In genomic region chr11:70699051-70699450, GRCm38 (mm10) we compare ENCODE assay signal across 19 mouse cellular contexts. TPM values are rescaled to one million over a fixed set of nuclear protein-coding genes. Genes with fewer than 3 reads are reported as not detected.
DNase-seq lines count a peak whose midpoint lies in the region; ATAC-seq and TF ChIP-seq lines count a peak whose summit lies in the region.
"Had no signal": no experiment of that assay in that cellular context is flagged by ENCODE, and none has a peak within 500 bp of the region (broad histone marks: within the 10 kb centered on the region; RNA-seq: fewer than 3 reads in every experiment).

No protein-coding gene starts in this region.

- H3K9ac ChIP-seq in forebrain, embryonic 11.5 days (ENCODE audit: low read length) = no peak overlapping the region
- H3K9ac ChIP-seq in forebrain, embryonic 16.5 days (replicated peaks; ENCODE audit: low read depth, low read length) = no peak overlapping the region
- no peak overlapping the region for H3K9ac ChIP-seq in kidney, embryonic 15.5 days
- H3K9ac ChIP-seq in ES-Bruce4 (ENCODE audit: low read depth, poor library complexity, severe bottlenecking) = peak overlapping the region; percentile 94

- ATAC-seq in forebrain, embryonic 11.5 days (replicated peaks; ENCODE audit: low FRiP score) = no peak
- ATAC-seq in forebrain, embryonic 16.5 days = no peak
- ATAC-seq in kidney, embryonic 15.5 days (replicated peaks; ENCODE audit: low FRiP score) = no peak

- no peak overlapping the region for H3K27ac ChIP-seq in forebrain, embryonic 11.5 days (ENCODE audit: low read depth, low read length)
- H3K27ac ChIP-seq in forebrain, embryonic 16.5 days (ENCODE audit: low read length) = no peak overlapping the region
- no peak overlapping the region for H3K27ac ChIP-seq in kidney, embryonic 15.5 days
- H3K27ac ChIP-seq in ES-Bruce4 (ENCODE audit: insufficient read depth, low read length) = no peak overlapping the region
- no peak overlapping the region for H3K27ac ChIP-seq in embryonic facial prominence, embryonic 10.5 days (replicated peaks)
- H3K27ac ChIP-seq: forebrain, embryonic 13.5 days had no signal

- no peak overlapping the region for H3K4me3 ChIP-seq in forebrain, embryonic 11.5 days (ENCODE audit: low read depth, low read length)
- no peak overlapping the region for H3K4me3 ChIP-seq in forebrain, embryonic 16.5 days (replicated peaks; ENCODE audit: low read length)
- H3K4me3 ChIP-seq in kidney, embryonic 15.5 days (replicated peaks) = 0 out of 2 replicates have a peak overlapping the region, but pooled peaks have one; percentile 96
- H3K4me3 ChIP-seq in ES-Bruce4 (ENCODE audit: low read depth, low read length) = no peak overlapping the region
- H3K4me3 ChIP-seq in embryonic facial prominence, embryonic 10.5 days = peak overlapping the region; percentile 93

- no peak for TF ChIP-seq POLR2A in ES-Bruce4 (IDR thresholded peaks at IDR 0.05; ENCODE audit: insufficient read depth, low read length)

- H3K27me3 ChIP-seq in forebrain, embryonic 11.5 days (ENCODE audit: control insufficient read depth, insufficient read depth, low read length) = no peaks in the 10 kb centered on the region
- no peaks in the 10 kb centered on the region for H3K27me3 ChIP-seq in forebrain, embryonic 16.5 days (replicated peaks; ENCODE audit: control insufficient read depth, insufficient read depth, low read length)
- H3K27me3 ChIP-seq in kidney, embryonic 15.5 days = no peaks in the 10 kb centered on the region
- H3K27me3 ChIP-seq in ES-Bruce4 (ENCODE audit: control insufficient read depth, insufficient read depth, low read length, poor library complexity, severe bottlenecking) = no peaks in the 10 kb centered on the region
- no peaks in the 10 kb centered on the region for H3K27me3 ChIP-seq in embryonic facial prominence, embryonic 10.5 days (replicated peaks; ENCODE audit: low read depth, poor library complexity, severe bottlenecking)
- H3K27me3 ChIP-seq: forebrain, embryonic 13.5 days; lung, embryonic 15.5 days; Patski; stomach, embryonic 15.5 days had no signal

- TF ChIP-seq CTCF in ES-Bruce4 (IDR thresholded peaks at IDR 0.05; ENCODE audit: low read depth, low read length) = no peak

- H3K4me1 ChIP-seq in forebrain, embryonic 11.5 days (replicated peaks; ENCODE audit: control insufficient read depth, insufficient read depth, low read length) = peaks cover 9% of the 10 kb centered on the region; the same call in 1 of the 2 replicates
- H3K4me1 ChIP-seq in forebrain, embryonic 16.5 days (replicated peaks; ENCODE audit: control insufficient read depth, insufficient read depth, low read length) = peaks cover 22% of the 10 kb centered on the region
- peaks cover 26% of the 10 kb centered on the region for H3K4me1 ChIP-seq in kidney, embryonic 15.5 days
- no peaks in the 10 kb centered on the region for H3K4me1 ChIP-seq in ES-Bruce4 (ENCODE audit: control insufficient read depth, insufficient read depth, low read length)
- H3K4me1 ChIP-seq in embryonic facial prominence, embryonic 10.5 days = peaks cover 30% of the 10 kb centered on the region

- no peaks in the 10 kb centered on the region for H3K9me3 ChIP-seq in forebrain, embryonic 11.5 days (ENCODE audit: control insufficient read depth, low read length)
- no peaks in the 10 kb centered on the region for H3K9me3 ChIP-seq in forebrain, embryonic 16.5 days (ENCODE audit: control insufficient read depth, low read length)
- no peaks in the 10 kb centered on the region for H3K9me3 ChIP-seq in kidney, embryonic 15.5 days (replicated peaks)
- H3K9me3 ChIP-seq in ES-Bruce4 (replicated peaks; ENCODE audit: control insufficient read depth, insufficient read depth, low read length, poor library complexity, severe bottlenecking) = no peaks in the 10 kb centered on the region
- H3K9me3 ChIP-seq in embryonic facial prominence, embryonic 10.5 days = no peaks in the 10 kb centered on the region
- H3K9me3 ChIP-seq: forebrain, embryonic 13.5 days; lung, embryonic 15.5 days; stomach, embryonic 15.5 days had no signal

- H3K4me2 ChIP-seq in forebrain, embryonic 11.5 days (ENCODE audit: low read depth, low read length, severe bottlenecking) = no peak overlapping the region
- no peak overlapping the region for H3K4me2 ChIP-seq in forebrain, embryonic 16.5 days (ENCODE audit: low read length)
- H3K4me2 ChIP-seq in kidney, embryonic 15.5 days = peak overlapping the region; percentile 77; the same call in 1 of the 2 replicates

- WGBS in forebrain, embryonic 11.5 days = 75% methylated on average over 2 of the region's 2 CpGs
- WGBS in forebrain, embryonic 16.5 days = 75% methylated on average over 2 of the region's 2 CpGs
- 83% methylated on average over 2 of the region's 2 CpGs for WGBS in kidney, embryonic 15.5 days
- WGBS in embryonic facial prominence, embryonic 10.5 days = 58% methylated on average over 2 of the region's 2 CpGs

- H3K36me3 ChIP-seq in forebrain, embryonic 11.5 days (ENCODE audit: control insufficient read depth, insufficient read depth, low read length) = no peaks in the 10 kb centered on the region; the same call in 1 of the 2 replicates
- H3K36me3 ChIP-seq in forebrain, embryonic 16.5 days (ENCODE audit: control insufficient read depth, insufficient read depth) = no peaks in the 10 kb centered on the region; the same call in 1 of the 2 replicates
- H3K36me3 ChIP-seq in kidney, embryonic 15.5 days = peaks cover 11% of the 10 kb centered on the region
- no peaks in the 10 kb centered on the region for H3K36me3 ChIP-seq in ES-Bruce4 (ENCODE audit: control insufficient read depth, insufficient read depth, low read length, poor library complexity, severe bottlenecking)
- peaks cover 15% of the 10 kb centered on the region for H3K36me3 ChIP-seq in embryonic facial prominence, embryonic 10.5 days (replicated peaks)

- DNase-seq in forebrain, embryonic 11.5 days (ENCODE audit: low spot score) = peak; percentile 10
- no peak for DNase-seq in kidney, postnatal 10 days
- DNase-seq in embryonic facial prominence, embryonic 10.5 days (ENCODE audit: low spot score) = no peak
- no peak for DNase-seq in urinary bladder, postnatal 25 days (ENCODE audit: low spot score)
- DNase-seq in urinary bladder, adult 2 months (ENCODE audit: low spot score) = no peak
- DNase-seq: cerebellum, postnatal 10 days; embryo, embryonic 11 days; heart, adult 2 months; kidney, adult 8-10 months; layer of hippocampus, postnatal 36 days; midbrain, embryonic 14.5 days; spleen, adult 18-20 months had no signal

- TF ChIP-seq EP300 in ES-Bruce4 (IDR thresholded peaks at IDR 0.05; ENCODE audit: insufficient read depth, low read depth, low read length) = no peak

RNA-seq across cellular contexts. Expression of gene Inca1, which starts 0.9 kb away (rescaled TPM):
- polyA plus RNA-seq in forebrain, embryonic 11.5 days (2014; fragmentation: Nextera tagmentation; extraction: Ambion mirVana) = 0.65 and 1.3 TPM in 2 replicates
- 0.61 and 1.3 TPM in 2 replicates for polyA plus RNA-seq in forebrain, embryonic 16.5 days (2015; fragmentation: Nextera tagmentation; extraction: Ambion mirVana)
- polyA plus RNA-seq in kidney, embryonic 15.5 days (2015; fragmentation: Nextera tagmentation; extraction: Ambion mirVana) = 1.2 and 2.3 TPM in 2 replicates
- polyA plus RNA-seq in ES-Bruce4 (2011; ENCODE audit: insufficient read depth, insufficient read length, low read depth, missing spikeins) = 4.4 and 4.5 TPM in 2 replicates
- polyA plus RNA-seq in embryonic facial prominence, embryonic 10.5 days (2016; fragmentation: Nextera tagmentation; extraction: Ambion mirVana) = 0.69 and 0.99 TPM in 2 replicates
- polyA plus RNA-seq in urinary bladder, adult 2 months (2012; rRNA removed) = 4.3 and 5.1 TPM in 2 replicates

RNA-seq across cellular contexts. Expression of gene Kif1c, which starts 1.3 kb away (rescaled TPM):
- 6.4 and 6.9 TPM in 2 replicates for polyA plus RNA-seq in forebrain, embryonic 11.5 days (2014; fragmentation: Nextera tagmentation; extraction: Ambion mirVana)
- 1.4 and 1.5 TPM in 2 replicates for polyA plus RNA-seq in forebrain, embryonic 16.5 days (2015; fragmentation: Nextera tagmentation; extraction: Ambion mirVana)
- polyA plus RNA-seq in kidney, embryonic 15.5 days (2015; fragmentation: Nextera tagmentation; extraction: Ambion mirVana) = 3.5 and 3.6 TPM in 2 replicates
- 38.2 and 42.2 TPM in 2 replicates for polyA plus RNA-seq in ES-Bruce4 (2011; ENCODE audit: insufficient read depth, insufficient read length, low read depth, missing spikeins)
- 1.6 and 2.0 TPM in 2 replicates for polyA plus RNA-seq in embryonic facial prominence, embryonic 10.5 days (2016; fragmentation: Nextera tagmentation; extraction: Ambion mirVana)
- polyA plus RNA-seq in urinary bladder, adult 2 months (2012; rRNA removed) = 77.5 and 105 TPM in 2 replicates

RNA-seq across cellular contexts. Expression of gene Camta2, which starts 11.1 kb away (rescaled TPM):
- 10.8 and 11.4 TPM in 2 replicates for polyA plus RNA-seq in forebrain, embryonic 11.5 days (2014; fragmentation: Nextera tagmentation; extraction: Ambion mirVana)
- 17.2 and 21.3 TPM in 2 replicates for polyA plus RNA-seq in forebrain, embryonic 16.5 days (2015; fragmentation: Nextera tagmentation; extraction: Ambion mirVana)
- polyA plus RNA-seq in kidney, embryonic 15.5 days (2015; fragmentation: Nextera tagmentation; extraction: Ambion mirVana) = 12.8 and 14.1 TPM in 2 replicates
- 10.0 and 12.8 TPM in 2 replicates for polyA plus RNA-seq in ES-Bruce4 (2011; ENCODE audit: insufficient read depth, insufficient read length, low read depth, missing spikeins)
- 10.5 and 10.9 TPM in 2 replicates for polyA plus RNA-seq in embryonic facial prominence, embryonic 10.5 days (2016; fragmentation: Nextera tagmentation; extraction: Ambion mirVana)
- polyA plus RNA-seq in urinary bladder, adult 2 months (2012; rRNA removed) = 16.6 and 25.4 TPM in 2 replicates

RNA-seq across cellular contexts. Expression of gene Spag7, which starts 29.8 kb away (rescaled TPM):
- 160 and 167 TPM in 2 replicates for polyA plus RNA-seq in forebrain, embryonic 11.5 days (2014; fragmentation: Nextera tagmentation; extraction: Ambion mirVana)
- 119 and 146 TPM in 2 replicates for polyA plus RNA-seq in forebrain, embryonic 16.5 days (2015; fragmentation: Nextera tagmentation; extraction: Ambion mirVana)
- polyA plus RNA-seq in kidney, embryonic 15.5 days (2015; fragmentation: Nextera tagmentation; extraction: Ambion mirVana) = 181 and 202 TPM in 2 replicates
- polyA plus RNA-seq in ES-Bruce4 (2011; ENCODE audit: insufficient read depth, insufficient read length, low read depth, missing spikeins) = 195 and 218 TPM in 2 replicates
- polyA plus RNA-seq in embryonic facial prominence, embryonic 10.5 days (2016; fragmentation: Nextera tagmentation; extraction: Ambion mirVana) = 181 and 185 TPM in 2 replicates
- 89.4 and 93.2 TPM in 2 replicates for polyA plus RNA-seq in urinary bladder, adult 2 months (2012; rRNA removed)

RNA-seq across cellular contexts. Expression of gene Eno3, which starts 42.0 kb away (rescaled TPM):
- polyA plus RNA-seq in forebrain, embryonic 11.5 days (2014; fragmentation: Nextera tagmentation; extraction: Ambion mirVana) = 16.6 and 17.4 TPM in 2 replicates
- polyA plus RNA-seq in forebrain, embryonic 16.5 days (2015; fragmentation: Nextera tagmentation; extraction: Ambion mirVana) = 6.5 and 8.2 TPM in 2 replicates
- 30.3 and 38.5 TPM in 2 replicates for polyA plus RNA-seq in kidney, embryonic 15.5 days (2015; fragmentation: Nextera tagmentation; extraction: Ambion mirVana)
- 14.7 and 15.7 TPM in 2 replicates for polyA plus RNA-seq in ES-Bruce4 (2011; ENCODE audit: insufficient read depth, insufficient read length, low read depth, missing spikeins)
- 72.9 and 88.4 TPM in 2 replicates for polyA plus RNA-seq in embryonic facial prominence, embryonic 10.5 days (2016; fragmentation: Nextera tagmentation; extraction: Ambion mirVana)
- polyA plus RNA-seq in urinary bladder, adult 2 months (2012; rRNA removed) = 104 and 126 TPM in 2 replicates

Comparison
In these comparisons a context has a peak if more than half of its experiments do, and no peak if none do; other contexts are left out.
1. H3K4me3 ChIP-seq: peak in kidney, embryonic 15.5 days (single experiment) and embryonic facial prominence, embryonic 10.5 days (single experiment); none in forebrain, embryonic 11.5 days (single experiment), forebrain, embryonic 16.5 days (single experiment) and ES-Bruce4 (single experiment).